Mouse (Mus musculus) kidney, adult 2 months (tissue): ENCODE measurements around the gene Rpl36al.

Experiments
- CTCF ChIP-seq: fragments of 200-500 bp; conservative IDR thresholded peaks from 2 replicates; pipeline ENCODE4 v1.5.1; 2011; ENCODE audit warnings: low read depth, mild to moderate bottlenecking, control low read depth, low read length, moderate library complexity, mixed read lengths; ENCODE audit not compliant: insufficient read depth, insufficient read length
- POLR2A ChIP-seq: fragments of 200-500 bp; IDR thresholded peaks from one replicate; pipeline ENCODE4 v1.6.1; 2011; ENCODE audit warnings: low read depth, low read length, control low read depth

DNA sequence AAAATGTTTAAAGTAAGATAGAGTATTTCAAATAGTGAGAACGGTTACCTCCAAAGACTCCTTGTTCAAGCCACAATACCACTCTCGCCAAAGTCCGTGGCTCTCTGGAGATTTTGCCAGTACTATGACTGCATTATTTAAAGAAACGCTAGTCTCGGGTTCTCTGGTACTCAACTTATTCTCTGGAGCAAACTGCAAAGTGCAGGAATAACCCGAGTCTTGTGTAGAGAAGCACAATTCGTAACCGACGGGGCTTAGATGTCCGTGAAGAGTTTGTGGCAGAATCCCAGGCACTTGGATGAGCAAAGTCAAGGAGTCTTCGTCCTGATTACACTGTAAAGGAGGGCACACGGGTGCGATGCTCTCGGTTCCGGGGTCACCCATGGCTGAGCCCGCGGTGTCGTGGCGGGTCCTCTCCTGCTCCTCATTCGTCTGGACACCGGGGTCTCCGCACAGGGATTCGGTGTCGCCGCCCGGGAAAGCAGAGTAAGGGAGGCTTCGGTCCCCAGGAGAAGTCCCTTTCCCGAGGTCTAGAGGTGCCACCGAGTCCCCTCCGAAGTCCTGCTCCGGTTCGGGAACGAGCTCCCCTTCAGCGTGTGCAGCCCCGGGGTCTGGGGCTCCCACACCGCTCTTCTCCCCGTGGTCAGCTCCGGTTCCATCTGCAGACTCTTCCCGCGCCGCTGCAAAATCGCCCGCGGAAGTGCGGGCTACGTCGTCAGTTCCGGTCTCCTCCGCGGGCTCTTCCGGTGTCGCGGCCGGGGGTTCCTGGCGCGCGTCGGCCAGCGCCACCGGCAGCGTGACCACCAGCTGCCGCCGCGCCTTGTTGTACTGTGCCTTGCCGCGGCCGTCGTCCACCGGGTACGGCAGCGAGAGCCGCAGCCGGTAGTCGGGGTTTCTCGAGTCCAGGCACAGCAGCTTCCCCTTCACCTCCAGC, 12.8 kb upstream of the Rpl36al start, which contains the start of gene Gm49383:
- TF ChIP-seq POLR2A, result peak; percentile 58
- no peak for TF ChIP-seq CTCF
